Mouse (Mus musculus) CH12.LX (cell line): ENCODE data around the gene Vti1a. TPM values are rescaled to one million over a fixed set of nuclear protein-coding genes. Genes with fewer than 3 reads are reported as not detected.

ENCODE experiments used
- DNase-seq: peaks from one replicate; pipeline ENCODE4 v3.0.0-alpha.2; 2013; ENCODE audit errors: extremely low read depth
- H3K27ac ChIP-seq: 2 replicates; pipeline ENCODE4 v1.5.1; 2012; ENCODE audit warnings: low read depth, mild to moderate bottlenecking, control low read depth, moderate library complexity; ENCODE audit not compliant: insufficient read depth
- H3K27me3 ChIP-seq: replicated peaks from 2 replicates; pipeline ENCODE3; 2012; ENCODE audit warnings: inconsistent platforms
- H3K36me3 ChIP-seq, 2 experiments: replicated peaks in 1 of 2; 2 replicates each; pipeline versions ENCODE3 to v1.6.1; 2012; ENCODE audit warnings: inconsistent platforms in 1 of 2, low read length in 1 of 2, mild to moderate bottlenecking in 1 of 2, mixed read lengths in 1 of 2, moderate library complexity in 1 of 2; ENCODE audit not compliant: control insufficient read depth in 1 of 2, insufficient read depth in 1 of 2
- H3K4me1 ChIP-seq, 2 experiments: 2 replicates each; pipeline ENCODE4 v1.6.1; 2012; ENCODE audit warnings: inconsistent platforms in 1 of 2, moderate library complexity in 1 of 2; ENCODE audit not compliant: insufficient read depth in 2 of 2, control insufficient read depth in 1 of 2
- H3K4me2 ChIP-seq: 2 replicates; pipeline ENCODE4 v1.6.1; 2012; ENCODE audit warnings: low read depth, mild to moderate bottlenecking, control low read depth; ENCODE audit not compliant: poor library complexity, insufficient read depth, severe bottlenecking
- H3K4me3 ChIP-seq, 3 experiments: fragments of 150-350 bp in 1 of 3; sonication (generic) in 1 of 3; replicated peaks in 1 of 3; 2 replicates each; pipeline versions ENCODE3 to v1.5.1; 2011 to 2012; ENCODE audit warnings: low read depth in 2 of 3, low read length in 2 of 3, mild to moderate bottlenecking in 2 of 3, moderate library complexity in 2 of 3, control low read depth in 1 of 3, improper control_type of control experiment in 1 of 3, inconsistent platforms in 1 of 3, mixed read lengths in 1 of 3; ENCODE audit not compliant: poor library complexity in 1 of 3
- H3K79me2 ChIP-seq: replicated peaks from 2 replicates; pipeline ENCODE4 v1.6.1; 2012; ENCODE audit warnings: mild to moderate bottlenecking, moderate library complexity; ENCODE audit not compliant: control insufficient read depth, poor library complexity, insufficient read depth, severe bottlenecking; ENCODE audit errors: extremely low read depth
- H3K9ac ChIP-seq: 2 replicates; pipeline ENCODE4 v1.6.1; 2012; ENCODE audit warnings: low read depth, mild to moderate bottlenecking, control low read depth, moderate library complexity; ENCODE audit not compliant: insufficient read depth
- H3K9me3 ChIP-seq: replicated peaks from 2 replicates; pipeline ENCODE3; 2012; ENCODE audit warnings: low read length, inconsistent platforms, mixed read lengths
- CTCF ChIP-seq, 2 experiments: IDR thresholded peaks in 1 of 2; conservative IDR thresholded peaks in 1 of 2; 2 replicates each; pipeline ENCODE4 v1.5.1; 2011 to 2012; ENCODE audit warnings: low read depth in 2 of 2, low read length in 2 of 2, improper control_type of control experiment in 1 of 2, inconsistent platforms in 1 of 2, mild to moderate bottlenecking in 1 of 2, moderate library complexity in 1 of 2
- ELF1 ChIP-seq: IDR thresholded peaks from 2 replicates; pipeline ENCODE4 v1.6.1; 2014; ENCODE audit warnings: low read depth, mild to moderate bottlenecking, inconsistent platforms, low read length, improper control_type of control experiment
- ETS1 ChIP-seq: conservative IDR thresholded peaks from 2 replicates; pipeline ENCODE4 v1.6.1; 2012; ENCODE audit warnings: low read depth, mild to moderate bottlenecking, inconsistent platforms, low read length, improper control_type of control experiment, moderate library complexity
- HCFC1 ChIP-seq: IDR thresholded peaks from 2 replicates; pipeline ENCODE4 v1.6.1; 2012; ENCODE audit warnings: low read depth, mild to moderate bottlenecking, inconsistent platforms, low read length, improper control_type of control experiment
- IRF4 ChIP-seq: IDR thresholded peaks from 2 replicates; pipeline ENCODE4 v1.6.1; 2014; ENCODE audit warnings: low read depth, mild to moderate bottlenecking, inconsistent platforms, low read length, improper control_type of control experiment
- JUN ChIP-seq: IDR thresholded peaks from 2 replicates; pipeline ENCODE4 v1.6.1; 2011; ENCODE audit warnings: low read depth, mild to moderate bottlenecking, low read length, improper control_type of control experiment, moderate library complexity; ENCODE audit not compliant: insufficient read depth
- JUND ChIP-seq: conservative IDR thresholded peaks from 2 replicates; pipeline ENCODE4 v1.6.1; 2011; ENCODE audit warnings: low read depth, low read length, improper control_type of control experiment
- KAT2A ChIP-seq: IDR thresholded peaks from 2 replicates; pipeline ENCODE4 v1.6.1; 2012; ENCODE audit warnings: low read length, improper control_type of control experiment, inconsistent platforms; ENCODE audit not compliant: insufficient replicate concordance
- MAZ ChIP-seq: IDR thresholded peaks from 2 replicates; pipeline ENCODE4 v1.6.1; 2012; ENCODE audit warnings: low read depth, mild to moderate bottlenecking, inconsistent platforms, low read length, improper control_type of control experiment, moderate library complexity
- MEF2A ChIP-seq: IDR thresholded peaks from 2 replicates; pipeline ENCODE4 v1.6.1; 2014; ENCODE audit warnings: low read depth, mild to moderate bottlenecking, inconsistent platforms, low read length, improper control_type of control experiment, borderline replicate concordance
- NELFE ChIP-seq: IDR thresholded peaks from 2 replicates; pipeline ENCODE4 v1.6.1; 2011; ENCODE audit warnings: low read depth, low read length, improper control_type of control experiment
- PAX5 ChIP-seq: IDR thresholded peaks from 2 replicates; pipeline ENCODE4 v1.6.1; 2012; ENCODE audit warnings: low read length, inconsistent platforms, mixed read lengths
- POLR2A ChIP-seq: IDR thresholded peaks from 2 replicates; pipeline ENCODE4 v1.6.1; 2011; ENCODE audit warnings: low read depth, mild to moderate bottlenecking, improper control_type of control experiment, low read length
- RAD21 ChIP-seq: IDR thresholded peaks from 2 replicates; pipeline ENCODE4 v1.6.1; 2011; ENCODE audit warnings: low read depth, mild to moderate bottlenecking, low read length, improper control_type of control experiment, moderate library complexity
- SIN3A ChIP-seq: IDR thresholded peaks from 2 replicates; pipeline ENCODE4 v1.6.1; 2012; ENCODE audit warnings: low read length, improper control_type of control experiment, inconsistent platforms
- TCF12 ChIP-seq: IDR thresholded peaks from 2 replicates; pipeline ENCODE4 v1.6.1; 2014; ENCODE audit warnings: low read depth, mild to moderate bottlenecking, inconsistent platforms, low read length, improper control_type of control experiment
- USF1 ChIP-seq: IDR thresholded peaks from 2 replicates; pipeline ENCODE4 v1.6.1; 2014; ENCODE audit warnings: low read depth, mild to moderate bottlenecking, inconsistent platforms, low read length, improper control_type of control experiment
- USF2 ChIP-seq: conservative IDR thresholded peaks from 2 replicates; pipeline ENCODE4 v1.6.1; 2011; ENCODE audit warnings: low read depth, low read length, improper control_type of control experiment
- ZC3H11A ChIP-seq: IDR thresholded peaks from 2 replicates; pipeline ENCODE4 v1.6.1; 2012; ENCODE audit warnings: low read depth, mild to moderate bottlenecking, inconsistent platforms, low read length, improper control_type of control experiment
- ZKSCAN1 ChIP-seq: IDR thresholded peaks from 2 replicates; pipeline ENCODE4 v1.6.1; 2012; ENCODE audit warnings: low read depth, inconsistent platforms, low read length, improper control_type of control experiment, borderline replicate concordance
- dilution Hi-C: fragments of 300-500 bp; cut with MboI; formaldehyde crosslinking; loops from 2 replicates; pipeline ENCODE4 v1.14.3; 2020; ENCODE audit warnings: low sequenced_read_pairs; ENCODE audit not compliant: extremely low pct_unique_long_range_greater_than_20kb, extremely low pct_ligation_motif_present
- in situ Hi-C: fragments of 300-500 bp; cut with MboI; formaldehyde crosslinking; loops from 3 replicates; pipeline ENCODE4 v1.14.3; 2019; ENCODE audit warnings: low sequenced_read_pairs, low pct_ligation_motif_present, low pct_unique_long_range_greater_than_20kb, mixed read lengths
- polyA plus RNA-seq: library from polyadenylated mRNA; unstranded; fragments of >175 nt; gene quantifications from 2 replicates; pipeline ENCODE4 v1.2.1, GENCODE M21; 2012; ENCODE audit warnings: low read depth; ENCODE audit not compliant: insufficient read length
- total RNA-seq, 2 experiments: library from RNA; depleted of rRNA; stranded (reverse); fragments of 300-350 nt in 1 of 2; fragments of >200 nt in 1 of 2; gene quantifications; 2 replicates each; pipeline ENCODE4 v1.2.3; 2012 to 2014

Gene Vti1a
- total and polyA plus RNA-seq, 3 experiments: 22.3 to 27.6 (median 23.5) TPM

DNA sequence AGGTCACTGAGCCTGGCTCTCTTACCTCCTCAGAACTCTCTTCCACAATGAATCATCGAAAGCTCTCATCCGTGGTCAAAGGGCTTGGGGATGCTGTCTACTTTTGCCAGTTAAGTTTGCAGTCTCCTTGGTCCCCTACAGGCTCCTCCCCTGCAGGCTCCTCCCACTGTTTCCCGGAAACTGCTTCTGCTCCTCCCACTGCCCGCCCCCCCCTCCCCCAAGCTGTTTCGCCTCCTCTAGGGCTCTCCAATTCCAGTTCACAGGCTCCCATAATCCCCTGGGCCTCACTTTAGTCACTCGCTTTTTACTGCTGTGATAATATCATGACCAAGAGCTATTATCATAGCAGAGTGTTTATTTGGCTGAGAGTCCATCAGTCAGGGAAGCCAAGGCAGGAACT, 324.2 kb downstream of the Vti1a start:
- peaks cover 13% of the 10 kb centered on the region for H3K27me3 ChIP-seq
- peaks cover 3% of the 10 kb centered on the region for H3K9me3 ChIP-seq
- dilution Hi-C loops: no loop called here
- TF ChIP-seq SIN3A (no peak), USF2 (no peak), JUN (no peak), MAZ (no peak), POLR2A (no peak), NELFE (no peak), CTCF (conservative IDR thresholded peaks at IDR 0.05 in 1 of 2, IDR thresholded peaks at IDR 0.05 in 1 of 2; ENCODE audit: low read depth in 2 of 2, low read length in 2 of 2) (no peak), IRF4 (no peak), MEF2A (no peak), USF1 (no peak), ETS1 (no peak), HCFC1 (no peak), ZC3H11A (no peak), JUND (no peak), KAT2A (no peak), TCF12 (no peak), ZKSCAN1 (no peak), PAX5 (no peak)
- TF ChIP-seq, all 38 proteins: peak for 0
- no peak for DNase-seq
- Histone ChIP-seq H3K4me3 (no peak overlapping the region), H3K36me3 (no peaks in the 10 kb centered on the region), H3K79me2 (no peaks in the 10 kb centered on the region), H3K4me1 (peaks cover 3 to 24% of the 10 kb centered on the region in 2 experiments), H3K27ac (no peak overlapping the region), H3K9ac (no peak overlapping the region), H3K4me2 (no peak overlapping the region)
- in situ Hi-C loops: no loop called here

DNA sequence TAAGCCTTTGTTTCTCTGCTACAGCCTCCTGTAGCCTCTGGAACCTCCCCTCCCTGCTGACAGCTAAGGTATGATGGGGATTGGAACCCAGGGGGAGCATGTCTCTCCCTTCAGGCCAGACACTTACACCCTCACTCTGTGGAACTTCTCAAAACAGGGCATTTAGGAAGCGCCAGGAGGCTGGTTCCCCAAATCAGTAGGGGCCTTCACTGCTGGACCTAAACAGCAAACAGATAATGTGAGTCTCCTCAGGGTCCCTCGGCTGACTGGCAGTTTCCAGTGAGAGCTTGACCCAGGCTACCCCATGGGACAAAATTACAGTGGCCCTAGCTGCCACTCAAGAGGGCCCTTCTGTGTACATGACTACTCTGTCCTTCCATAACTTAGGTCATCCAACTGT, 325.8 kb downstream of the Vti1a start:
- H3K9ac ChIP-seq: no peak overlapping the region
- dilution Hi-C loops (no loop called here), in situ Hi-C loops (no loop called here)
- H3K4me1 ChIP-seq: peaks cover 3 to 24% of the 10 kb centered on the region in 2 experiments
- DNase-seq: no peak
- H3K27ac ChIP-seq: no peak overlapping the region
- H3K27me3 ChIP-seq: peaks cover 27% of the 10 kb centered on the region
- H3K36me3 ChIP-seq: no peaks in the 10 kb centered on the region
- H3K4me2 ChIP-seq: no peak overlapping the region
- H3K4me3 ChIP-seq: no peak overlapping the region
- TF ChIP-seq ELF1 (no peak), RAD21 (no peak), MEF2A (no peak), NELFE (no peak)
- no peaks in the 10 kb centered on the region for H3K79me2 ChIP-seq
- H3K9me3 ChIP-seq: peaks cover 3% of the 10 kb centered on the region
